Mouse (Mus musculus) large intestine, adult 2 months (tissue): ENCODE results near the gene Ccnjl. TPM values are rescaled to one million over a fixed set of nuclear protein-coding genes. Genes with fewer than 3 reads are reported as not detected.

Source experiments
- DNase-seq: peaks from one replicate; pipeline ENCODE4 v3.0.0-alpha.2; 2012; ENCODE audit warnings: low read depth, low spot score
- whole genome bisulfite sequencing: fragments of 180-500 bp; shearing (Covaris S2); methylation state at CpG from one replicate; pipeline ENCODE4 v1.1.7; 2018; 5-methylcytosine and 5-hydroxymethylcytosine counted together
- polyA plus RNA-seq: library from polyadenylated mRNA; depleted of rRNA; stranded (reverse); fragments of >200 nt; gene quantifications from 2 replicates; pipeline ENCODE4 v1.2.3, GENCODE M21; 2012; rRNA removed

The Ccnjl gene
- 7.0 and 9.5 TPM in 2 replicates for polyA plus RNA-seq

- WGBS: under 1% methylated on average over 79 of the region's 79 CpGs
- no peak for DNase-seq
Measured at GRCm38 (mm10) chr11:43528683-43529499, at the start of gene Ccnjl. Ccnjl (plus strand) TSS chr11:43528784.

- 85% methylated on average over 3 of the region's 3 CpGs for WGBS
Measured at GRCm38 (mm10) chr11:43479376-43479775, 49.2 kb upstream of the Ccnjl start.

GRCm38 (mm10) chr11:43480561-43480960 lies 48.0 kb upstream of the Ccnjl start:
- DNase-seq: no peak
- 36% methylated on average over 5 of the region's 5 CpGs for WGBS

More at GRCm38 (mm10) chr11:43479376-43479775, 49.2 kb upstream of the Ccnjl start:
- DNase-seq: no peak

DNA sequence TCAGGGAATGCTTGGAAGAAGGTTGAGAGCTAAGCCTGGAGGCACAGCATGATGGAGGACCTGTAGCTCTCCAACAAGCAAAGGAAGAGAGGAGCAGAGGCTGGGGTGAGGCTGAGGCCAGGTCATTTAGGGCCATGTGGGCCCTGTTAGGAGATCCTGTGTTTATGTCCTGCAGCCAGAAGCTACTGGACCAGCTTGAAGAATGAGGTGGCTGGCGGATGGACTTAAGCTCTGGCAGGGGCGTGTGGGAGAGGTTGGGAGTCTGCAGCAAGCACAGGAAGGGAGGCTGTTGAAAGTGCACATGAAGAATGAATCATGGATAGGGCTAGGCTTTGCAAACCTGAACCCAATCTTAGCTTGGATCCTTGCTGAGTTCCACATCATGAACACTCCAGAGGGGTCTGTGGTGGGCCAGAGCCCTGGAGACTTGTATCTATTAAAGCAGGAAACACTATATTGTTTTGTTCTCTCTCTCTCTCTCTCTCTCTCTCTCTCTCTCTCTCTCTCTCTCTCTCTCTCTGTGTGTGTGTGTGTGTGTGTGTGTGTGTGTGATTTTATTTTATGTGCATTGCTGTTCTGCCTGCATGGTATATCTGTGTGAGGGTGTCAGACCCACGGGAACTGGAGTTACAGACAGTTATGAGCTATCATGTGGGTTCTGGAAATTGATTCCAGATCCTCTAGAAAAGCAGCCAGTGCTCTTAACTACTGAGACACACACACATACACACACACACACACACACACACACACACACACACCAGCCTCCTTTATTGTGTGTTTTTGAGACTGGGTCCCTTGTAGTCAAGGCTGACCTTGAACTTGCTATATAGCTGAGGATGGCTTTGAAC lies 46.7 kb upstream of the Ccnjl start:
- WGBS: 31% methylated on average over 3 of the region's 3 CpGs
- DNase-seq: no peak

DNA sequence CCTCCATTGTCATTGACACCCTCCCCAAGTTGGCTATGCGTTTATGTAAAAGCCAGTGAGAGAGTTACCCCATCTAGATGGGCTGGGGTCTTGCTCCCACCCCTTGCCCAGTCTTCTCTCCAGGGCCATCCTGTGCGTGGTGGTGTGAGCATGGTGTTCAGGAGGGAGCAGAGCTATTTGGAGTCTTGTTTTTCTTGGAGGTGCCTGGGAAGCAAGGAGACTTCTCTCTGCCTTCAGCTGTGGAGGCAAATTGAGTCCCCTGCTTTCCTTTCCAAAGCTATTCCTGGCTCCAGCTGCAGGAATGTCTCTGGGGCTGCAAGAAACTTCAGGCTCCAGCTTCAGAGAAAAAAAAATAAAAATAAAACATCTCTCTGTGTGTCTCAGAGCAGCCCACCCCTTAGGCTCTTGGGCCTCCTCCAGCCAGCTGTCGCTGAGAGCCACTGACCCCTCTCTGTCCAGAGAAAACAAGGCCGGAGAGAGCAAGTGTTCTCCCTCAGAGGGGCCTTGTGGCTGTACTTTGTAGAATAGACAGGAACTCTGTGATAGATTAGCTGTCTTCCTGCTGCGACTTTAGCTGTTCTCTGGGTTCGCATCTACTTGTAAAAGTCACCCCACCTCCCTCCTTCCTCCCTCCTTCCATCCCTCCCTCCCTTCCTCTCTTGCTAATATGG lies 45.3 kb upstream of the Ccnjl start:
- no peak for DNase-seq
- WGBS: 49% methylated on average over 6 of the region's 6 CpGs

- no peak for DNase-seq
- 65% methylated on average over 4 of the region's 4 CpGs for WGBS
Measured at GRCm38 (mm10) chr11:43484057-43484456, 44.5 kb upstream of the Ccnjl start.

- no peak for DNase-seq
- 43% methylated on average over 11 of the region's 11 CpGs for WGBS
Measured at GRCm38 (mm10) chr11:43484652-43485051, 43.9 kb upstream of the Ccnjl start.

GRCm38 (mm10) chr11:43485855-43486254 lies 42.7 kb upstream of the Ccnjl start:
- no peak for DNase-seq
- WGBS: 88% methylated on average over 9 of the region's 9 CpGs

DNA sequence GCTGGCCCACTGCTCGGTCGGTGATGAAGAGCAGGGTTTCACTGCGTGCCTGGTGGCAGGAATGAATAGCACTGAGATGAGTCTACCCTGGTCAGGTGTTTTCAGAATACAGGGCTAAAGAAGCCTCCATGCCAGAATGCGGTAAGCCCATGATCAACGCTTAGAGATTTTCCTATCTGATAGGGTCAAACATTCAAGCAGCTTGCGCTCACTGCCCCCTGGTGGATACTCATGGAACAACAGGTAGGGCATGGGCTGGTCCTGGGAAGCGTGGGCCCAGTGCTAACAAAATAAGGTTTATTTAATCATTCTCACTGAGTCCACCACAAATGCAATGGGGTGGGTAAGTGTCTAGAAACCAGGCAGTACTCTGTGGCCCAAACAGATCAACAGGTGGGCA lies 35.9 kb upstream of the Ccnjl start:
- WGBS: 26% methylated on average over 7 of the region's 7 CpGs
- peak; percentile 42 for DNase-seq

DNA sequence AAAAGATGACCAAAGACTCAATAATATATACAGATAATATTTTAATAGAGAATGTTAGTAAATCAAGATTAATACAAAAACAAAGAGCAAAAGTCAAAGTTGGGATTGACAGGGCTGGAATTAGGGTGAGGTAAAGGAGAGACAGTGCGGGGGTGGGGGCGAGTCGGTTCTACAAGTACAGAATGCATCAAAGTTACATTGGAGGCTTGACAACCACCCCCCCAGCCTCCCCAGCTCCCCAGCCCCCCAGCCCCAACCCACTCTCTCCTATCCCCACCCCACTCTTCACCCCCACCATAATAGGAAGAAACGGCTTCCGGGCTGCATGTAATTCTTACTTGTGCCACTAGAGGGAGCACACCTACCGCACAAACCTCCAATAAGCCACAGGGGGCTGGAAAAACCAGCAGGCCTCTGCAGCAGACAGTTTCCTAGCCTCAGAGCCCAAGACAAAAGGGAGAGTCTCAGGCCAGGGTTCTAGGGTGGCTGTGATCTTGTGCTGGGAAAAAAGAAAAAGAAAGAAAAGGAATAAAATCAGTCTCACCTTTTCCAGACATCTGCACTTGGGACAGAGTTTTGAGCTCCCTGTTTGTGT lies 34.7 kb upstream of the Ccnjl start:
- 30% methylated on average over 6 of the region's 6 CpGs for WGBS
- DNase-seq: peak; percentile 29

- WGBS: 77% methylated on average over 8 of the region's 8 CpGs
Measured at GRCm38 (mm10) chr11:43495037-43495436, 33.5 kb upstream of the Ccnjl start.

DNA sequence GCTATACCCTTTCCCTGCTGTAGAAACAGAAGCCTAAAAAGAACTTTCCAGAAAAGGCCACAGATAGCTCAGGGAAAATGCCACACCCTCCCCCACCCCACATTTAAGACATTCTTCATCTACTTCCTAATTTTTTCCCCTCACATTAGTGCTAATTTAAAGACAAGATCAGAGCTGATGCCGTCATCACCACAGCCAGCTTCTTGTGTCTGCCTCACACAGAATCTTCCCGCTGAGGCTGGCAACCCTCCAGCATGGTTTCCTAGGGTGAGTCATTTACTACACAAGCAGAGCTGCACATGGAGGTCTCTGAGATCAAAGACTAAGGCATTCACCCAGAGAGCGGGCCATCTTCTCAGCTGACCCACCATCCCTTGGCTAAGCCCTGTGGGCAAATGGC lies 33.1 kb upstream of the Ccnjl start:
- 4% methylated on average over 3 of the region's 3 CpGs for WGBS
- DNase-seq: peak; percentile 52

More at GRCm38 (mm10) chr11:43495037-43495436, 33.5 kb upstream of the Ccnjl start:
- DNase-seq: no peak

DNA sequence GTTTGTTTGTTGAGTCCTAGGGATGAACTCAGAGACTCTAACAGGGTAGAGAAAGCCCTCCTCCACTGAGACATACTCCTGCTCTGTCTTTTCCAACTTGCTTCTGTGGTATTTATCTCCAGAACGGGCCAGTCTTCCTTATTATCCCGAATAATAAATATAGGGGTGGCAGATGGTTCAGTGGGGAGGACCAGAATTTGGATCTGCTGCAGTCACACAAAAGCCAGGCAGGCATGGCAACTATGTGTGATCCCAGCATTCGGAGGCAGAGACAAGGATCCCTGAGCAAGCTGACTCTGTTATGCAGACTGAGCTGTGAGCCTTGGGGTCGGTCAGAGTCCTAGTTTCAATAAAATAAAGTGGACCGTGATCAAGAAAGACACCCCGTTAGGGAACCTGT lies 27.3 kb upstream of the Ccnjl start:
- DNase-seq: no peak
- 72% methylated on average over 6 of the region's 6 CpGs for WGBS

DNA sequence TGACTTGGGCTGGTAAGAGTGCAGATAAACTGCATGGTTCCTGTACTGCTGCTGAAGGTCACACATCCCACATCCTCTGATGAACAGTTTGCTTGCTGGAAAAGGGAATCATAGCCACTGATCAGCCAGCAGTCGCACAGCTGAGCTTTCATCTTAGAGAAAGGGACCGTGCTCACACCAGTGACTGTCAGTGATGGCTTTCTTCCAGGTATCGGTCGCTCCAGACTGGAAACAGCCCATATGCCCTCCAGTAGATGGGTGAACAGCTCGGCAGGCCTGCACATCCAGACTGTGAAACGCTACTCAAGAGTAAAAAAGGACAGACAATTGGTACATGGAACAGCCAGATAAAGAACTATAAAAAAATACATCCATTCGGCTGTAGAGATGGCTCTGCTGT lies 23.4 kb upstream of the Ccnjl start:
- DNase-seq: no peak
- 88% methylated on average over 7 of the region's 7 CpGs for WGBS

DNA sequence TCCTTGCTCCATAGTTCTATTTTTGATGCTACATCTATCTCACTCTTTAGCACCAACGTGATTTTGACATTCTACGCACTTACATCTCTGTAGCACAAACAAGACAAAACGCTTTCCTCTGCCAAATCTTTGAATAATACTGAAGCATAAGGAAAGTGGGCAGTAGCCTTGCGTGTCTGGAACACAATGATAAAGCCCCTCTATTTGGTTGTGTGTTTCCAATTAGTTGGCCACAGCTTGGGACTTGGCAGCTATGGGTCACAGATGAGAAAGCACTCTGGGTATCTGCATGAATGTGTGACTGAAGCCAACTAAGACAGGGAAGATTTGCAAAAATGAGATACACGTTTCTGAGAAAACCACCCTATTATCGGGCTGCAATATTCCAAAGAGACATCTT lies 20.6 kb upstream of the Ccnjl start:
- DNase-seq: no peak
- 78% methylated on average over 6 of the region's 6 CpGs for WGBS

- no peak for DNase-seq
- 87% methylated on average over 5 of the region's 5 CpGs for WGBS
Measured at GRCm38 (mm10) chr11:43509878-43510277, 18.7 kb upstream of the Ccnjl start.

- WGBS: 61% methylated on average over 2 of the region's 2 CpGs
- no peak for DNase-seq
Measured at GRCm38 (mm10) chr11:43512661-43513190, 15.9 kb upstream of the Ccnjl start.

DNA sequence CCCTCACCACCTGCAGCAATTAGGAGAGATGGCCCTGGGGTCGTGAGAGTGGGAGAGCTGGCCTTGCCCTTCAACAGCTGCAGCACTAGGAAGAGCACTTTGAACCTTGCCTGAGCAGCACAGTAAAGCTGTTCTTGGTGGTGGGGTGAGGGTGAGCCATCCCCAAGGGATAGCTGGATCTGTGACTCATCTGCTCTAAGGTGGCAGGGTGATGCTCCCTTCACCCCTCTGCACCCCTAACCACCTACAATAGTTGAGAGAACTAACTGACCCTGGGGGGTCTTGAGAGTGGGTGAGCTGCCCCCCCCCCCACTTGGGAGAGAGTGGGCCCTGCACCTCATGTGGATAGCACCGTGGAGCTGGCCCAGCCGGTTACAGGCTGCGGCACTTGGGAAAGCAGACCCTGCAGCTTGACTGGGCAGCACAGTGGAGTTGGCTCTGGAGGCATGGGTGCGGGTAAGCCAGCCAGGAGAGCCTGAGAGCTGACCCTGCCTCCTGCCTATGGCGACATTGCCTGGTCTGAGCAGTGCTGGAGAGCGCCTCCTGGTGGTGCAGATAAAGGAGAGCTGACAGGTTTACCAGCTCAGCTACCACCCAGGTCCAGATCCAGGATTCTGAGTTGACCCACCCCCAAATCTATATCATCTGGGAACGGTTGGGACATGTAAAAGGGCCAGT lies 12.1 kb upstream of the Ccnjl start:
- WGBS: 48% methylated on average over 8 of the region's 8 CpGs
- DNase-seq: no peak

- WGBS: 93% methylated on average over 11 of the region's 11 CpGs
- DNase-seq: no peak
Measured at GRCm38 (mm10) chr11:43517641-43518040, 10.9 kb upstream of the Ccnjl start.
